Mouse (Mus musculus) brain, embryonic 14.5 days (tissue): ENCODE data around the gene Pcbp2.

Source experiments
- CTCF ChIP-seq: fragments of 200-500 bp; IDR thresholded peaks from 2 replicates; pipeline ENCODE4 v1.5.1; 2012; ENCODE audit warnings: inconsistent platforms, mild to moderate bottlenecking, moderate library complexity, borderline replicate concordance; ENCODE audit not compliant: insufficient read depth, insufficient read length; ENCODE audit errors: extremely low read depth
- POLR2A ChIP-seq: fragments of 200-500 bp; IDR thresholded peaks from 2 replicates; pipeline ENCODE4 v1.6.1; 2012; ENCODE audit warnings: mild to moderate bottlenecking, inconsistent platforms, borderline replicate concordance; ENCODE audit not compliant: poor library complexity, insufficient read depth, insufficient read length, severe bottlenecking; ENCODE audit errors: extremely low read depth

- TF ChIP-seq CTCF (no peak), POLR2A (no peak)
Measured at GRCm38 (mm10) chr15:102420986-102421385, 49.4 kb upstream of the Pcbp2 start.
